Mouse (Mus musculus) heart, adult 2 months (tissue): ENCODE measurements at regions not wholly inside any gene's neighbourhood (a gene's known extent, or its start where the extent isn't known, plus 50 kb on each side); places are given as distances from the start of the nearest gene placed in this dataset.

Source experiments
- CTCF ChIP-seq: fragments of 200-600 bp; IDR thresholded peaks from 2 replicates; pipeline ENCODE4 v1.8.1; 2022; ENCODE audit warnings: antibody characterized with exemption, mild to moderate bottlenecking, moderate library complexity
- EP300 ChIP-seq: fragments of 200-500 bp; IDR thresholded peaks from 2 replicates; pipeline ENCODE4 v1.6.1; 2011; ENCODE audit warnings: low read depth, low read length, control low read depth; ENCODE audit not compliant: insufficient read depth
- POLR2A ChIP-seq: fragments of 200-500 bp; IDR thresholded peaks from 2 replicates; pipeline ENCODE4 v1.6.1; 2011; ENCODE audit warnings: mild to moderate bottlenecking, low read depth, low read length, control low read depth; ENCODE audit not compliant: insufficient read depth

GRCm38 (mm10) chr15:41311728-41312320 is 1177.7 kb downstream of the 9330182O14Rik start:
- TF ChIP-seq POLR2A (no peak), CTCF (no peak), EP300 (no peak)
